Mouse (Mus musculus) cerebellum, postnatal 14 days (tissue): ENCODE data around the gene Rab19.
"Not testable (repeated sequence)": the region's sequence is repeated elsewhere in the genome, so short reads cannot be mapped to it uniquely, and the experiment has no call there.

Source experiments
- DNase-seq, 2 experiments: peaks; one replicate each; pipeline ENCODE4 v3.0.0; 2021; ENCODE audit warnings: mixed read lengths in 2 of 2

The Rab19 gene

GRCm38 (mm10) chr6:39381125-39381880 lies at the start of gene Rab19:
Rab19 (plus strand) TSS chr6:39381175.
- no peak for DNase-seq

- DNase-seq: no peak
Measured at GRCm38 (mm10) chr6:39331998-39332700, 48.8 kb upstream of the Rab19 start.

- DNase-seq: no peak
Measured at GRCm38 (mm10) chr6:39334224-39334623, 46.8 kb upstream of the Rab19 start.

- no peak for DNase-seq
Measured at GRCm38 (mm10) chr6:39334873-39335272, 46.1 kb upstream of the Rab19 start.

- no peak for DNase-seq
Measured at GRCm38 (mm10) chr6:39338359-39338758, 42.6 kb upstream of the Rab19 start.

GRCm38 (mm10) chr6:39341798-39342197 lies 39.2 kb upstream of the Rab19 start:
- no peak for DNase-seq

GRCm38 (mm10) chr6:39344020-39344419 lies 37.0 kb upstream of the Rab19 start:
- DNase-seq: peak; percentile 92 to 94

- DNase-seq: no peak
Measured at GRCm38 (mm10) chr6:39345430-39345829, 35.5 kb upstream of the Rab19 start.

- DNase-seq: no peak
Measured at GRCm38 (mm10) chr6:39346991-39347501, 33.9 kb upstream of the Rab19 start.

GRCm38 (mm10) chr6:39347880-39348814 lies 32.8 kb upstream of the Rab19 start:
- DNase-seq: no peak

- no peak for DNase-seq
Measured at GRCm38 (mm10) chr6:39348946-39349345, 32.0 kb upstream of the Rab19 start.

GRCm38 (mm10) chr6:39359207-39359606 lies 21.8 kb upstream of the Rab19 start:
- DNase-seq: not testable (repeated sequence)

- no peak for DNase-seq
Measured at GRCm38 (mm10) chr6:39362684-39363083, 18.3 kb upstream of the Rab19 start.

- no peak for DNase-seq
Measured at GRCm38 (mm10) chr6:39369631-39370030, 11.3 kb upstream of the Rab19 start.

- no peak for DNase-seq
Measured at GRCm38 (mm10) chr6:39372042-39372441, 8.9 kb upstream of the Rab19 start.

- no peak for DNase-seq
Measured at GRCm38 (mm10) chr6:39372727-39373126, 8.2 kb upstream of the Rab19 start.

- DNase-seq: no peak
Measured at GRCm38 (mm10) chr6:39373301-39373955, 7.5 kb upstream of the Rab19 start.

GRCm38 (mm10) chr6:39376775-39377174 lies 4.2 kb upstream of the Rab19 start:
- no peak for DNase-seq

GRCm38 (mm10) chr6:39377311-39377827 lies 3.6 kb upstream of the Rab19 start, which contains the start of gene Slc37a3:
Slc37a3 (minus strand) TSS chr6:39377675.
- peak; percentile 94 to 95 for DNase-seq

GRCm38 (mm10) chr6:39378161-39378835 lies 2.7 kb upstream of the Rab19 start:
- not testable (repeated sequence) for DNase-seq

- no peak for DNase-seq
Measured at GRCm38 (mm10) chr6:39379224-39379623, 1.8 kb upstream of the Rab19 start.
